Mouse (Mus musculus): Measurements from ENCODE around the gene Brd2.
A peak's percentile ranks its signal among the peaks of the same experiment; 100 is the strongest.
"Not testable (repeated sequence)": the region's sequence is repeated elsewhere in the genome, so short reads cannot be mapped to it uniquely, and the experiment has no call there.

Gene Brd2

DNA sequence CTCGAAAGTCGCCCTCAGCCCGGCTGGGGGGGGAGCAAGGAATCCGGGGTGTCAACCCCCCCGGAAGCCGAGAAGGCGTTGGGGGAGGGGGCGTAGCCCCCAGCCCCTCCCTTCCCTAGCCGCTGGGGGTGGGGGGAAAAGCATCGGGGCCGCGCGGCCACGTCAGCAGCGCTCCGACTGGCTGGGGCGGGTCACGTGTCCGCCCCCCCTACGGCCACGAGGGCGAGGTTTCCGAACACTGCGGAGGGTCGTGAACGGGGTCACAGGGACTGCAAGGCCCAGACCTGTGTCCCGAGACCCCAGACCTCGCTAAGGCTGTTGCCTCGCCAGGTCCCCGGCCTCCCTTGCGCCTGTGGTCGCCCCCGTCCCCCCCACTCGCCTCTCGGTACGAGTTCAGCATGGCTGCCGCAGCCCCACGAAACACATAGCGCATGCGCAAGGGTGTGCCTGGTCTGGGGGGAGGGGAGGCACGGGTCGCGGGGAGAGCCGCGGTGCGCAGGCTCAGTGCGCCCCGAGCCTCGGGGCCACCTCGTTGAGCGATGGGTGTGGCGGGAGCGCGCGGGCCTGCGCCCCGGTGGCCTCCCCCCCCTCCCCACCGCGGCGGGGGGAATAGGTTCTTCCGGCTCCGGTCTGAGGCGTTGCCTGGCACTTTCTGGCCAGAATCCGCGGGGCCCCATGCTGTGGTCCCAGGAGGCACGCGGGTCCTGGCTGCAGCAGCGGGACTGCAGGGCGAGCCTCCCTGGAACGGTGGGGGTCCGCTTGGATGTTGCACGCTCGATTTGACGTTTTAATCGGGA is at the start of gene Brd2:
Brd2 (minus strand) TSS at position 447 of the 797 bp plus-strand sequence.
- peak; percentile 97 for DNase-seq (ENCODE audit: low spot score)

GRCm38 (mm10) chr17:34170877-34171498 is 48.6 kb upstream of the Brd2 start:
- peak; percentile 90 for DNase-seq (ENCODE audit: low spot score)

DNA sequence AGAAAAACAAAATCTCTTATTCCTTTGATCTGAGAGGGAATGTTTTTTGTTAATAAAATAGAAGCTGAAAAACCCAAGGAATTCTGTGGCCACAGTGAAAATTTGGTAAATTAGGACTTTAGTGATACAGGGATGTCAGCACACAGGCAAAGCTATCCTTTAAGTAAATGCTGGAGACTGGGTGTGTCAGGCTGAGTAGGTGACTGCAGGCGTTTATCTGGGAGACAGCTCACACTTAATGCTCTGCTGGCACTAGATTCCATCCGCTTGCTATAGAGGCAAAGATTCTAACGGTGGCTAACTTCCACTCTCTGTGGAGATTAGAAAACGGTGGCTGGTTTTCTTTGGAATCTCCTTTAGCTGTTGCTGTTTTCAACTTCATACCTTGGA is 48.0 kb upstream of the Brd2 start:
- DNase-seq (ENCODE audit: low spot score) = no peak

DNA sequence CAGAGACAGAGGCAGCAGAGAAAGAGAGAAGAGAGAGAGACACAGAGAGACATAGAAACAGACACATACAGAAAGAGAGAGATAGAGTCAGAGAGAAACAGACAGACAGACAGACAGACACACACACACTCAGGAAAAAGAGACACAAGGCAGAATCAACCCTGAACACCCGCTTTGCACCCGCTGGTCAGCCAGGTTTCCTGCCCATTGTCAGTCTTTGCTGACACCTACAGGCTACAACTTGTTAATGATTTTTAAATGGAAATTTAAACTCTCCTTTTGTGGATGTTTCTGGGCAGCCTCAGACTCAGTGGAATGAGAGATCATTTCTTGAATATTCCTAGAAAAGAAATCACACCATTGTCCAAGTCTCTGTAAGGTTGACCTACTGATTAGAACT is 46.8 kb upstream of the Brd2 start:
- peak; percentile 73 for DNase-seq (ENCODE audit: low spot score)

GRCm38 (mm10) chr17:34165033-34165730 is 42.7 kb upstream of the Brd2 start:
- no peak for DNase-seq (ENCODE audit: low spot score)

DNA sequence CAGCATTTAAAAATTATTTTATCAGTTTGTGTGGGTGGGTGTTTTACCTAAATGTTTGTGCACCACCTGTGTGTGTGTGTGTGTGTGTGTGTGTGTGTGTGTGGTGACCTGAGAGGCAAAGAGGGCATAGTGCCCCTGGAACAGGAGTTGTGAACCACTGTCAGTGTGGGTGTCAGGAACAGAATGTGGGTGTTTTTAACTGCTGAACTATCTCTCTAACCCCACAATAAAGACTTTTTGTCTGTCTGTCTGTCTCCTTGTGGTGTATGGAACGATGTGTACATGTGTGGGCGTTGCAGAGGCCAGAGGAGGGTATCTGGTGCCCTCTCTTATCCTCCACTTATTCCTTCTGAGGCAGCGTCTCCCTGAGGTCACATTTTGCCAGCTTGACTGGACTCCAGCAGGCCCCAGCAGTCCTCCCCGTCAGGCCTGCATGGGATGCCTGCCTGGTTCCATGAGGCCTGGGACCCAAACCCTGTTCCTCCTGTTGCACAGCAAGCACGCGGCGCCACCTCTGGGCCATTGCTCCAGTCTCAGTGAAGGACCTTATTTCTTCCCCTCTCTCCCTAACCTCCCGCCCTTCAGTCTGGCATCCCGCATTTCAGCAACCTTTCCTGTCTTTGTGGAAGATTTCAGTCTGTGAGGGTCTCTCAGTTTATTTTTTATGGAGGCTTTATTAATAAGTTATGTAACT is 41.9 kb upstream of the Brd2 start:
- no peak for DNase-seq (ENCODE audit: low spot score)

GRCm38 (mm10) chr17:34155534-34155933 is 33.1 kb upstream of the Brd2 start:
- DNase-seq (ENCODE audit: low spot score) = no peak

GRCm38 (mm10) chr17:34152923-34153322 is 30.5 kb upstream of the Brd2 start, which contains the start of gene H2-DMb1:
Gene H2-DMb1, plus strand, starts transcription at chr17:34153072.
- peak; percentile 55 for DNase-seq (ENCODE audit: low spot score)

- no peak for DNase-seq (ENCODE audit: low spot score)
These were observed 22.5 kb upstream of the Brd2 start for GRCm38 (mm10) chr17:34144960-34145371.

DNA sequence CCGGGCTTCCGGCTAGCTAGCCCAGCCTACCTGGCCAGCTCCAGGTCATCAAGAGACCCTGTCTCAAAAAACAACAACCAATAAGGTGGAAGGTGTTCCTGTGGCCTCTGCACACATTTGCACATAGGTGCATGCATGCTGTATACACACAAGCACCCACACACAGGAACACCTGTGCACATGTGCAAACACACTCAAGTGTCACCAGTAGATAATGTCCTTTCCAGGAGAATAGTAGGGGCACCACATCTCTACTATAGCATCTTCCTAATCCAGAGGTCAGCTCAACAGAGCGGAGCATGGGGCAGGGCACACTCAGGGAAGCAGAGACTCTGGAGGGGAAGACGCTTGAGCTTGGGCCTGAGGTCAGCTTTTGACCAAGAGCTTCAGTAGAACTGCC is 21.8 kb upstream of the Brd2 start:
- not testable (repeated sequence) for DNase-seq (ENCODE audit: low spot score)

DNA sequence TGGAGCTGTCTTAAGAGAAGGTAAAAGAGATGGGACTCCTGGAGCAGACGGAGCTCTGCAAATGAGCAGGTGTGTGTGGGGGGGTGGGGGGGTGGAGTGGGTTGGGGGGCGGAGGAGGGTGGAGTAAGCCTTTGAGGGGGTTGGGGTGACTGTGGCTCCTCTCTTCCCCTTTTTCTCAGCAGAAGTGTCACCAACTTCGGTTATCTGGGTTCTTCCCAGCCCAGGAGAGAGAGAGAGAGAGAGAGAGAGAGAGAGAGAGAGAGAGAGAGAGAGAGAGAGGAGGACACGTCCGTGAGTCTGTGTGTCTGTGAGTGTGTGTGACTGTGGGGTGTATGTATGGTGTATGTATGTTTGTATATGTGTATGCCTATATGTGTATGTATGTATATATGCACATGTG is 21.0 kb upstream of the Brd2 start:
- DNase-seq (ENCODE audit: low spot score) = no peak

- DNase-seq (ENCODE audit: low spot score) = peak; percentile 23
These were observed 20.6 kb upstream of the Brd2 start, which contains the start of gene H2-DMb2 for GRCm38 (mm10) chr17:34143033-34143432. Gene H2-DMb2, plus strand, starts transcription at chr17:34143307.

DNA sequence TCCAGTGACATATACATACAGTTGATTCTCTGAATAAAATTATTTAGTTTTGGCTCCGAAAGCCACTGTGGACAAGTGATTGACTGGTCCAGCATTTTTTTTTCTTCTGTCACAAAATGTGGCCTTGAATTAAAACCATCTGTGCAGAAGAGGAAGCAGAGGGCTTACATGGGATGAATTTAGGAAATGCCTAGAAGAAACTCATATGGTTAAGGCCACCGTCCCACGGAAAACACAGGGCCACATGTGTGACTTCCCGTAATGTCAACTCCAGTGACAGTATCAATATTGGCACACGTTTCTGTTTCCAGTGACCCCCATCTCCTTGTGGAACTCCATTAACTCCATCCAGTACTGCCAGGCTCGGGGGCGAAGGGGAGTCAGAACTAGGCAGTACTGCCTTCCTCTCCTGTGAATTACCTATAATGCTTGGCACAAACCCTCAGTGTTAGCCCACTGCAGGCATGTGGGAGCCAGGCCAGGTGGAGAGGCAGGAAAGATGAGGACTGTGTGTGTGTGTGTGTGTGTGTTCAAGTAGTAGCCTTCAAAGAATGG is 20.1 kb upstream of the Brd2 start:
- DNase-seq (ENCODE audit: low spot score) = no peak

- DNase-seq (ENCODE audit: low spot score) = no peak
These were observed 19.0 kb upstream of the Brd2 start for GRCm38 (mm10) chr17:34141448-34141847.

- DNase-seq (ENCODE audit: low spot score) = no peak
These were observed 17.8 kb upstream of the Brd2 start for GRCm38 (mm10) chr17:34140240-34140639.

- peak; percentile 61 for DNase-seq (ENCODE audit: low spot score)
These were observed 17.0 kb upstream of the Brd2 start for GRCm38 (mm10) chr17:34139416-34139815.

- DNase-seq (ENCODE audit: low spot score) = no peak
These were observed 16.2 kb upstream of the Brd2 start for GRCm38 (mm10) chr17:34138655-34139054.

DNA sequence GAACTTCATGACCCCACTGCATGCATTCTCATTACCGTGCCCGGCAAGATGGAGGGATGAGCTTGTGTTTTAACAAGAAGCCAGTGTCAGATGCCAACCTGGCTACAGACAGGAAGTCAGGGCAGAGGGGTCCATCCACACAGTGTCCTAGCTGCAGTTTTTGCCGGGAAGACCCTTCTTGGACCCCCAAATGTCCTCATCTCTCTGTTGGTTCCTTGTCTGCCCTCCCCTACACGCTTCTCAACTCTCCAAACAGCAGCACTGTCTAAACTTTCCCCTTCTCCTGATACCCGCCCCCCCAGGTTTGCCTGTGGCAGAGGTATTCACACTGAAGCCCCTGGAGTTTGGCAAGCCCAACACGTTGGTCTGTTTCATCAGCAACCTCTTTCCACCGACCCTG is 15.2 kb upstream of the Brd2 start:
- no peak for DNase-seq (ENCODE audit: low spot score)

GRCm38 (mm10) chr17:34135297-34136224 is 13.1 kb upstream of the Brd2 start:
- DNase-seq (ENCODE audit: low spot score) = peak; percentile 100

- DNase-seq (ENCODE audit: low spot score) = no peak
These were observed 12.0 kb upstream of the Brd2 start for GRCm38 (mm10) chr17:34134451-34134850.

DNA sequence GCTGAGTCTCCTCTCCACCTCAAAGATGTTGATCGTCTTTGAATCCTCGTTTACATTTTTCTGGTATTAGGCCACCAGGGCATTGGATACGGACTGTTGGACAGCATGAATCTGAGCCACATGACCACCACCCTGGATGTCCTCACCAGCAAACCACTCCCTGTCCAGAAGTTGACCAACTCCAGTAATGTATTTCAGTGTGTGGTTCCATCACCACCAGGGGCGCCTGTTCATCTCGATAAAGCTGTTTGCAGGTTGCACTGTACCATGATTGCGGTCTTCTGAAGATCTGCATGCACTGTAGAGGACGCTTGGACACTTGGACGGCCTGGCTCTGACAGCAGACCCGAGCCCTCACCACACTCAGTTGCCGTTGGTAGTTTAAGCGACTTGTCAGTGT is 10.9 kb upstream of the Brd2 start:
- no peak for DNase-seq (ENCODE audit: low spot score)

All from retina, embryonic 14.5 days (tissue).